Mouse (Mus musculus) 3134 (cell line): ENCODE results near the gene Pilrb1.
A peak's percentile ranks its signal among the peaks of the same experiment; 100 is the strongest.
"Not testable (repeated sequence)": the region's sequence is repeated elsewhere in the genome, so short reads cannot be mapped to it uniquely, and the experiment has no call there.

Experiments used
- DNase-seq: peaks from one replicate; pipeline ENCODE4 v3.0.0-alpha.2; 2011; ENCODE audit warnings: low spot score; ENCODE audit not compliant: insufficient read length; ENCODE audit errors: extremely low read depth

Gene Pilrb1

DNA sequence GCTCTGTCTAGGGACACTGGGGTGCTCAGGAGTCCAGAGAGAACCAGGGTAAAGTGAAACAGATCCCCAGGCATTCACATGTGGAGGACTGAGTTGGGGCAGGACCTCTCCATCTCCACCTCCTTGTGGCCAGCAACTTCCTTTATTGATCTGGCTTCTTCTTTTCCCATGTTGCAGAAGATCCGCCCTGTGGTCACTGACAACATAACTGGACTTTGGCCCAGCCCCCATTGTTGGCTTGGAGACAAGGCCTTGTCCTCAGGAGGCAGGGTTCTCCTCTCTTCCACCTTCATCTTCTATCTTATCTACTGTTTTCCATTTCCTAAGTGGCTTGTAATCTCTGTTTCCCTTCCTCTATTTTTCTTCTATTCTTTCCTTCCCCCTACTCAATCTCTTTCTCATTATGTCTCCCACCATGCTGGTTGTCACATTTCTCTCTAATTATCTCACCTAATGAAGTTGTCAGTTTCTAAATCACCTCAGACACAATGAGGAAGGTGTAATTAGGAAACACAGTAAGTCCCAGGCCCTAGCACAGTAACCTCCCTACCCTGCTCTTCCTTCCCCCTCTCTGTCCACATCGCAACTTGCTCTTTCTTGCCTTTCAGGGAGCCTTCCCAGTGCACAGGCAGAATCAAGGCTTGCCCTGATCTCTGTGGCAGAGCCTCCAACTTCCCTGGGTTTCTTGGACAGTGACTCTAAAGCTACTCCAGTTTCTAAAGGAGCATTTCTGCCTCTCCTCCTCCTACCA is at the start of gene Pilrb1:
Gene Pilrb1 (minus strand): TSS at position 147 of the 751 bp plus-strand sequence.
- DNase-seq = not testable (repeated sequence)

- no peak for DNase-seq
Observed at GRCm38 (mm10) chr5:137897812-137898211, 39.9 kb upstream of the Pilrb1 start.

DNA sequence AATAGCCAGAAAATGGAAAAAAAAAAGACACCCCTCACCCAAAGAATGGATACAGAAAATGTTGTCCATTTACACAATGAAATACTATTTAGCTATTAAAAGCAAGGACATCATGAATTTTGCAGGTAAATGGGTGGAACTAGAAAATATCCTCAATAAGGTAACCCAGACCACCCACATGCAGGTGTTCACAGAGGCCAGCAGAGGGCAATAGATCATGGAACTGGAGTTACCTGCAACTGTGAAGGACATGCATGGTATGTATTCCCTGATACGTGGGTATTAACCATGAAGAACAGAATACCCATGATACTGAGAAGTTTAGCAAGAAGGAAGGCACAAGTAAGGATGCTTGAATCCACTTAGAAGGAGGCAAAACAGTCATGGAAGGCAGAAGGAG is 35.0 kb upstream of the Pilrb1 start:
- DNase-seq = no peak

DNA sequence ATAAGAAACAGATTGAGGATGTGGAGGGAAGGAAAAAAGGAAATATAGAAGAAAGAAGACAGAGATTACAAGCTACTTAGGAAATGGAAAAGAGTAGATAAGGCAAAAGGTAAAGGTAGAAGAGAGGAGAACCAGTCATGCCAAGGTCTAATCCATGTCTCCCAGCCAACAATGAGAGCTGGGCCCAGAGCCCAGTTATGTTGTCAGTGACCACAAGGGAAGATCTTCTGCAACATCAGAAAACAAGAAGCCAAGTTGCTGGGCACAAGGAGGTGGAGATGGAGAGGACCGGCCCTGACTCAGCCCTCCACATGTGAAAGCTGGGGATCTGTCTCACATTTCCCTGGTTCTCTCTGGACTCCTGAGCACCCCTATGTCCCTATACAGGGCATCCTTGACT is 29.8 kb upstream of the Pilrb1 start:
- DNase-seq = peak; percentile 23

DNA sequence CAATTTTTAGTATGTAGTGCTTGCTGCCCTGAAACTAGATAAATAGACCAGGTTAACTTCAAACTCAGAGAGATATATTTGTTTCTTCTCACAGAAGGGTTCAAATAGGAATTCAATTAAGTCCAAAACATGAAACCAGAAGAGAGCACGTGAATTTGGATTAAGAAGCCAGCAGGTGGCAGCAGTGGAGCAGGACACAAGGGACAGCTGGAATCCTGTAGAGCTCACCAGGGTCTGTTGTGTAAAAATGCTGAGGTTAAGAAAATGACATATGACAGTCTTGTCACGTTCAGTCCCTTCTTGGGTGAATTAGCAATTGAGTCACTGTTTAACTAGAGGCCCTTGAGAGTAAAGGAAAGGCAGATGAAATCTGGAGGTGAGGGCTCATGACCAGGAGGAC is 28.0 kb upstream of the Pilrb1 start:
- peak; percentile 37 for DNase-seq

GRCm38 (mm10) chr5:137883345-137883744 is 25.4 kb upstream of the Pilrb1 start:
- no peak for DNase-seq

DNA sequence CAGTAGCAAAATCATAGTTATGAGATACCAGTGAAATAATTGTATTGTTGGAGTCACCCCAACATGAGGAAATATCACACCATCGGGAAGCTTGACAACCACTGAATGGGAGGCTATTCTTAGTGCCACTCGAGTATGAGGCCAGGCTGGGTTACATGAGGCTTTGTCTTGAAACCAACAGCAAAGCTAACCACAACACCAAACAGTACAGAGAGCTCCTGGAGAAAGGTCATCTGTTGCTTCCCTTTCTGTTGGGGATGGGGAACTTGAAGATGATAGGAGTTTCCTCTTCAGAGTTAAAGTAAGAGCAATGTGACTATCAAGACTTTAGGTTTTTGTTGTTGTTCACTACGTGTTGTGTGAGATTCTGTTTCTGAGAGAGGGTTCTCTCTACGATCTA is 25.0 kb upstream of the Pilrb1 start:
- no peak for DNase-seq

DNA sequence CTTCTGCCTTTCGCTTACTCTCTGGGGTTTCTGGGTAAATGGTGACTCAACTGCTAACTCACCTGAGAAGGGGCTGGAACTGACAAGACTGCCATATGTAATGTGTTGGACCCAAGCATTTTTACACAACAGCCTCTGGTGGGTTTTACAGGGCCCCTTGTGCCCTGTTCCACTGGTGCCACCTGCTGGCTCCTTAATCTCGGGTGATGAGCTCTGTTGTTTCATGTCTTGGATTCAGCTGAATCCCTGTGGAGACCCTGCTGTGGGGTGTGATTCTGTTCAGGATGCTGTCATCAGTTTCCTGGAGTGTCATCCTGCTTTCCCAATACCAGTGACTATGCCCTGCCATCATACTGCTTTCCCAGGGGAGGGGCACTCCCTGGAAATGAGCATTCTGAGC is 20.0 kb upstream of the Pilrb1 start:
- no peak for DNase-seq

DNA sequence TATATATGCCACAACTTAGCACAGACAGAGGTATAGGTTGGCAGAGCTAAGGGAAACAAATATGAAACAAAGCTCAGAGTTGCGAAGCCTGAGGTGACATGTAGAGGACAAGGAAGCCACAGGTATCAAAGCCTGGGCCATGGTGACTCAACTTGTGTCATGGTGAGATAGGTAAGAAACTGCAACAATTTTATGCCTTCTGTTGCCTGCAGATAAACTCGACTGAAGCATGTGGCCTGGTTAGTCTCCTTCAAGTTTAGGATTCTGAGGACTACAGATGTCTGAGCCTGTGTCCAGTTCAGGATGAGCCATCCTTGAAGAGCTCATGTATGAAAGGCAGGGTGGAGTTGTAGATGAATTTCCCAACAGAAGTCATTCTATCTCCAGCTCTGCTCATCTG is 17.1 kb upstream of the Pilrb1 start:
- DNase-seq = no peak

GRCm38 (mm10) chr5:137872381-137872702 is 14.4 kb upstream of the Pilrb1 start:
- not testable (repeated sequence) for DNase-seq

GRCm38 (mm10) chr5:137871644-137872380 is 13.9 kb upstream of the Pilrb1 start, which contains the start of gene Pilrb2:
Gene Pilrb2 (minus strand): TSS chr5:137871815.
- DNase-seq = not testable (repeated sequence)

DNA sequence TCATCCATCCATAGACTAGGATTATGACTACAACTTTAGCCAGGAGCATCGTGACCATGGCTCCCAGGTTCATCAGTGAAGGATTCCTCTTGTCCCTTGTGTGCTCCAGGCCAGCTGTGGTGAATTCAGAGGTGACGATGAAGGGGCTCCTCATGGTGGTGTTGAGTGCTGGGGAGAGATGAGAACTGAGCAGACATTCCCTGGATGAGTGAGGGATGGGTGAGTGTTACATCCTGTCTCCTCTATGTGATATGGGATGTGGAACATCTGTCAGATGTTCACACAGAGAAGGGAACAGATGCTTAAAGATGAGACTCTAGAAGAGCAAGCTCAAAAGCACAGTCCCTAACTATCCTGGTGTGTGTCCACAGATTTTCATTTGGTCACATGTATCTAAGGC is 10.7 kb upstream of the Pilrb1 start:
- not testable (repeated sequence) for DNase-seq

DNA sequence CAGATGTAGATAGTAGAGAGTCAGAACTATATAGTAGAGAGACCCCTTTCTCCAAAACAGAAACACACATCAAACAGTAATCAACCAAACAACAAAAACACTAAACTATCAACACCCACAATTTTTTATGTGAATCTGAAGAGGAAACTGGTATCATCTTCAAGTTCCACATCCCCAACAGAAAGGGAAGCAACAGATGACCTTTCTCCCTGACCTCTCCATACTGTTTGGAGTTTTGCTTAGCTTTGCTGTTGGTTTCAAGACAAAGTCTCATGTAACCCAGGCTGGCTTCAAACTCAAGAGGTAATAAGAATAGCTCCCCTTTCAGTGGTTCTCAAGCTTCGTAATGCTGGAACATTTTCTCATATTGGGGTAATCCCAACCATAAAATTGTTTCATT is 6.1 kb upstream of the Pilrb1 start:
- not testable (repeated sequence) for DNase-seq

DNA sequence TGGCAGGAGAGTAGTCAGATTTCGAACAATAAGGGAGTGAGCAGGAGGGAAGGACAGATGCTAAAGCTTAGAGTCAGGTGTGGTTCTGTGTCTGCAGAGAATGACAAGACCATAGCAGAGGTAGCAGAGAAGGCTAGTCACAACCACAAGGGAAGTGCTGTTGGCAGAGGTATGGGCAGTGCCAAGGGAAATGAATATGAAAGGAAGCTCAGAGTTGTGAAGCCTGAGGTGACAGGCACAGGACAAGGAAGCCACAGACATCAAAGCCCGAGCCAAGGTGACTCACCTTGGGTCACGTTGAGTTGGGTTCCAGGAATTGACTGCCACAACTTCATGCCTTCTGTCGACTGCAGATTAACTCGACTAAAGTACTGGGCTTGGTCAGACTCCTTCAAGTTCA is 1.0 kb downstream of the Pilrb1 start:
- DNase-seq = not testable (repeated sequence)

DNA sequence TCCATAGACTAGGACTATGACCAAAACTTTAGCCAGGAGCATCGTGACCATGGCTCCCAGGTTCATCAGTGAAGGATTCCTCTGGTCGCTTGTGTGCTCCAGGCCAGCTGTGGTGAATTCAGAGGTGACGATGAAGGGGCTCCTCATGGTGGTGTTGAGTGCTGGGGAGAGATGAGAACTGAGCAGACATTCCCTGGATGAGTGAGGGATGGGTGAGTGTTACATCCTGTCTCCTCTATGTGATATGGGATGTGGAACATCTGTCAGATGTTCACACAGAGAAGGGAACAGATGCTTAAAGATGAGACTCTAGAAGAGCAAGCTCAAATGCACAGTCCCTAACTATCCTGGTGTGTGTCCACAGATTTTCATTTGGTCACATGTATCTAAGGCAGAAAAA is 3.0 kb downstream of the Pilrb1 start:
- DNase-seq = not testable (repeated sequence)

DNA sequence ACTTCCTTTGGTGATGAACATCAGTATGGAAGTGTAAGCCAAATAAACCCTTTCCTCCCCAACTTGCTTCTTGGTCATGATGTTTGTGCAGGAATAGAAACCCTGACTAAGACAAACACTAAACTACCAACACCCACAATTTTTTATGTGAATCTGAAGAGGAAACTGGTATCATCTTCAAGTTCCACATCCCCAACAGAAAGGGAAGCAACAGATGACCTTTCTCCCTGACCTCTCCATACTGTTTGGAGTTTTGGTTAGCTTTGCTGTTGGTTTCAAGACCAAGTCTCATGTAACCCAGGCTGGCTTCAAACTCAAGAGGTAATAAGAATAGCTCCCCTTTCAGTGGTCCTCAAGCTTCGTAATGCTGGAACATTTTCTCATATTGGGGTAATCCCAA is 7.6 kb downstream of the Pilrb1 start:
- DNase-seq = not testable (repeated sequence)

DNA sequence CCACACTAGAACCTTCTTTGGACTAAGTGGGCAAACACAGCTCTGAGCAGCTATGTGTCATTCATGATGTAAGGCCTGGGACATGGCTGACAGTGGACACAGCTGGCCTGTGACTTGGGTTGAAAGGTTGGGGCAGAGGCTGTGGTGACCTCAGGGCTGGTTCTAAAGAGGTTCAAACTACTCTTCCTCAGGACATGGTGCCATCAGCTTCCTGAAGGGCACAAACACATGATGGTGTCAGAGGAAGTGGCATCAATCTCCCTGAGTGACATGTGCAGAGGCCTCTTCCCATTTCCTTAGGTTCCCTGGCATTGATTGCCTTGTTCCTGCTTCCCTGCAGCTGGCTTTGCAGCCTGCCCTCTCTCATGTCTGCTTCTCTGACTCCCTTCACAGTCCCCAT is 20.8 kb downstream of the Pilrb1 start:
- not testable (repeated sequence) for DNase-seq

DNA sequence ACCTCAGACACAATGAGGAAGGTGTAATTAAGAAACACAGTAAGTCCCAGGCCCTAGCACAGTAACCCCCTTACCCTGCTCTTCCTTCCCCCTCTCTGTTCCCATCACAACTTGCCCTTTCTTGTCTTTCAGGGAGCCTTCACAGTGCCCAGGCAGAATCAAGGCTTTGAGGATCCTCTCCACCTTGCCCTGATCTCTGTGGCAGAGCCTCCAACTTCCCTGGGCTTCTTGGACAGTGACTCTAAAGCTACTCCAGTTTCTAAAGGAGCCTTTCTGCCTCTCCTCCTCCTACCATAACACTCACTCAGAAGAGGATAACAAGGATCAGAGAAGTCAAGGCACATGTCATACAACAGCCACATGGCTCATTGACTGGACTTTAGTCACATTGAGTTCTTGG is 21.3 kb downstream of the Pilrb1 start:
- no peak for DNase-seq

GRCm38 (mm10) chr5:137835966-137836520 is 21.9 kb downstream of the Pilrb1 start, which contains the start of gene Pilra:
Gene Pilra (minus strand): TSS chr5:137836281.
- DNase-seq = not testable (repeated sequence)

DNA sequence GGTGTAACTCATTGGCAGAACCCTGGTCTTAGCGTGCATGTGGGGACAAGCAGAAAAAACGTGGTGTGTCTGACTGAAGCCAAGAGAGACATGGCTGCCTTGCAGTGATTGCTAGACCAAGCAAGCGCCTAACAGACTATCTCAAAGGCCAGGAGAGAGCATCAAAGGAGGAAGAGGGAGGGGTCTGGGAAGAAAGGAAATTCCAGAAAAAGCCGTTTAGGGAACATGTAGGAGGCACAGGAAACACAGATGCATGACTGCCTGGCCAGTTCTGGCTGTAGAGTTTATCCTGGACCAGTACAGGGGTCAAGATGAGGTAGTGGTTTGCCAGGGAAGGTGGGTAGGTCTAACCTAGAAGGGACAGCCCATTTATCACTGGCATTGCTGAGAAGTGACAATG is 24.4 kb downstream of the Pilrb1 start:
- DNase-seq = no peak

GRCm38 (mm10) chr5:137831506-137831905 is 26.4 kb downstream of the Pilrb1 start:
- DNase-seq = no peak

DNA sequence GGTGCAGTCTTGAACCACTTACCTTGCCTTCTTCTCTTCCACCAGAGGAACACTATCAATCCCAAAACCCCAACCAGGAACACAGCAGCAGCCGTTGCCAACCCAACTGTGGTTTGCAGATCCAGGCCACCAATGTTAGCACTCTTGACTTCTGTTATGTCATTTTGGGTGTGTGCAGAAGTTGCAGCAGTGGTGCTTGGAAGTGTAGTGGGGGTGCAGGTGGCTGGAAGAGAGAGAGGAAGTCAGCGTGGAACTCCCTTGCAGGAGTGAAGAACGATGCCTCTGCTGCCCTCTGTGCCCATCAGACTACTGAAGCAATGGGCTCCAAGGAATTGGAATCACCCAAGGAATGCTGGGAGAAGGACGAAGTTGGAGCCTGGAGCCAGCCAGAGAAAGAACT is 26.8 kb downstream of the Pilrb1 start:
- DNase-seq = no peak
